Mouse (Mus musculus) G1E (cell line): Measurements from ENCODE around the gene Dgkd. TPM values are rescaled to one million over a fixed set of nuclear protein-coding genes. Genes with fewer than 3 reads are reported as not detected.

Experiments
- ATAC-seq: 2 replicates; pipeline ENCODE4 v1.8.0; 2016; ENCODE audit warnings: mild to moderate bottlenecking; ENCODE audit not compliant: insufficient number of reproducible peaks, poor library complexity, low FRiP score, severe bottlenecking; ENCODE audit errors: extremely low read depth
- DNase-seq: peaks from one replicate; pipeline ENCODE4 v3.0.0; 2012; ENCODE audit warnings: low spot score
- H3K27me3 ChIP-seq: 2 replicates; pipeline ENCODE4 v1.6.1; 2012; ENCODE audit warnings: mild to moderate bottlenecking, low read length, inconsistent platforms; ENCODE audit not compliant: insufficient read depth
- H3K36me3 ChIP-seq: replicated peaks from 2 replicates; pipeline ENCODE3; 2012; ENCODE audit warnings: mild to moderate bottlenecking, inconsistent platforms
- H3K4me1 ChIP-seq: 2 replicates; pipeline ENCODE4 v1.6.1; 2012; ENCODE audit warnings: low read depth, low read length, inconsistent platforms, mixed read lengths; ENCODE audit not compliant: insufficient read depth
- H3K4me3 ChIP-seq: 2 replicates; pipeline ENCODE4 v1.5.1; 2012; ENCODE audit warnings: low read depth, mild to moderate bottlenecking, inconsistent platforms, low read length, moderate library complexity, mixed read lengths
- H3K9me3 ChIP-seq: replicated peaks from 2 replicates; pipeline ENCODE4 v1.6.1; 2012; ENCODE audit warnings: inconsistent platforms
- CTCF ChIP-seq: IDR thresholded peaks from 2 replicates; pipeline ENCODE4 v1.5.1; 2012; ENCODE audit warnings: low read depth, low read length, inconsistent platforms, mixed read lengths
- GATA1 ChIP-seq: IDR thresholded peaks from 2 replicates; pipeline ENCODE4 v1.6.1; 2012; ENCODE audit warnings: borderline replicate concordance, low read length, inconsistent platforms, mixed read lengths
- GATA2 ChIP-seq: IDR thresholded peaks from 2 replicates; pipeline ENCODE4 v1.6.1; 2012; ENCODE audit warnings: low read depth, low read length, inconsistent platforms, borderline replicate concordance
- POLR2AphosphoS5 ChIP-seq: IDR thresholded peaks from 2 replicates; pipeline ENCODE4 v1.6.1; 2012; ENCODE audit warnings: low read depth, low read length, inconsistent platforms; ENCODE audit not compliant: insufficient replicate concordance
- TAL1 ChIP-seq: conservative IDR thresholded peaks from 2 replicates; pipeline ENCODE4 v1.6.1; 2012; ENCODE audit warnings: low read depth, low read length, inconsistent platforms, mixed read lengths
- polyA plus RNA-seq: library from polyadenylated mRNA; stranded (reverse); fragments of >175 nt; gene quantifications from 2 replicates; pipeline ENCODE4 v1.2.3, GENCODE M21; 2012
- total RNA-seq, 2 experiments: library from RNA; stranded (forward) in 1 of 2; stranded (reverse) in 1 of 2; fragments of 200-1000 nt in 1 of 2; fragments of >200 nt in 1 of 2; fragmentation: Nextera tagmentation in 1 of 2; gene quantifications; 2 replicates each; pipeline ENCODE4 v1.2.3; 2014 to 2017

Gene Dgkd
- total and polyA plus RNA-seq, 3 experiments: 20.2 to 61.5 (median 57.3) TPM

DNA sequence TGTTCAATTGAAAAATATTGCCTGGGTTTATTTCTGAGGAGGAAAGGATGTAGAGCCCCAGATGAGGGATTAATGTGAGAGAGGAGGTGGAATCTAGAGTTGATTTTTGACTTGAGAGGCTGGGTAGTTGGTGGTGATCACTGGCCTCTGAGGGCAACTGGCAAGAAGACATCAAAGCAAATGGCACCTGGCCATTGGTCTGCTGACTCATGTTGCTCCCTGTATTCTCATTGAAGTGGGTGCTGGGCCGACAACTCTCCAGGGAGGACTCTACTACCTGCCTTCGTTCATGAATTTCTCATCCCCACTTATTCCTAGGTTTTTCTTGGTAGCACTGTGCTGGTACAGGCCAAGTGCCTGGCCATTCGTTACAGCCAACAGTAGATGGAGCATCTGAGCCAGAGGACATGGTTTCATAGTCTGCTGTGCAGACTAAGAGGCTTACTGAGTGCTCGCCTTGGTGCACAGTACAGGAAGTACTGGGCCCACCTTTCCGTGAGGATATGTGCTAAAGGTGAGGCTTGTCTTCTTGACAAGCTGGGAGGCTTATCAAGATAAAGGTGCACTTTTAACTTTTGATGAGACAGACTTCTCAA, 53.4 kb downstream of the Dgkd start:
- TF ChIP-seq CTCF (no peak), TAL1 (no peak), GATA1 (no peak), GATA2 (no peak), POLR2AphosphoS5 (no peak)
- DNase-seq (no peak), ATAC-seq (no peak)
- Histone ChIP-seq H3K9me3 (no peaks in the 10 kb centered on the region), H3K4me3 (no peak overlapping the region), H3K4me1 (peaks cover 58% of the 10 kb centered on the region), H3K36me3 (peaks cover 54% of the 10 kb centered on the region), H3K27me3 (no peaks in the 10 kb centered on the region)

GRCm38 (mm10) chr1:87908006-87908405, 54.9 kb downstream of the Dgkd start:
- Histone ChIP-seq H3K27me3 (no peaks in the 10 kb centered on the region), H3K9me3 (no peaks in the 10 kb centered on the region), H3K36me3 (peaks cover 54% of the 10 kb centered on the region), H3K4me3 (no peak overlapping the region), H3K4me1 (peaks cover 66% of the 10 kb centered on the region)
- no peak for ATAC-seq
- no peak for DNase-seq
- TF ChIP-seq CTCF (no peak), GATA2 (no peak), POLR2AphosphoS5 (no peak), TAL1 (no peak), GATA1 (no peak)

GRCm38 (mm10) chr1:87908736-87909135, 55.6 kb downstream of the Dgkd start:
- ATAC-seq: no peak
- peak overlapping the region; percentile 27; the same call in 1 of the 2 replicates for H3K4me3 ChIP-seq
- peaks cover 54% of the 10 kb centered on the region for H3K36me3 ChIP-seq

GRCm38 (mm10) chr1:87909565-87909964, 56.5 kb downstream of the Dgkd start:
- H3K27me3 ChIP-seq: no peaks in the 10 kb centered on the region
- TF ChIP-seq TAL1 (0 out of 2 replicates have a peak, but pooled peaks have one; percentile 10), GATA2 (no peak)
- no peak overlapping the region for H3K4me3 ChIP-seq
- H3K9me3 ChIP-seq: no peaks in the 10 kb centered on the region
- H3K36me3 ChIP-seq: peaks cover 57% of the 10 kb centered on the region
- no peak for DNase-seq
- peaks cover 79% of the 10 kb centered on the region for H3K4me1 ChIP-seq
- peak; percentile 57 for ATAC-seq

More at GRCm38 (mm10) chr1:87908736-87909135, 55.6 kb downstream of the Dgkd start:
- no peak for DNase-seq
- no peaks in the 10 kb centered on the region for H3K27me3 ChIP-seq
- H3K9me3 ChIP-seq: no peaks in the 10 kb centered on the region
- no peak for TF ChIP-seq TAL1
- TF ChIP-seq CTCF: no peak
- TF ChIP-seq GATA1: no peak
- no peak for TF ChIP-seq POLR2AphosphoS5
- TF ChIP-seq GATA2: no peak
- H3K4me1 ChIP-seq: peaks cover 71% of the 10 kb centered on the region

- Histone ChIP-seq H3K4me3 (no peak overlapping the region), H3K27me3 (no peaks in the 10 kb centered on the region), H3K4me1 (peaks cover 85% of the 10 kb centered on the region), H3K36me3 (peaks cover 65% of the 10 kb centered on the region), H3K9me3 (no peaks in the 10 kb centered on the region)
- ATAC-seq (no peak), DNase-seq (no peak)
- TF ChIP-seq GATA1 (no peak), GATA2 (no peak), POLR2AphosphoS5 (no peak), TAL1 (no peak), CTCF (no peak)
Measured at GRCm38 (mm10) chr1:87910428-87910827, 57.3 kb downstream of the Dgkd start.

- DNase-seq: no peak
- Histone ChIP-seq H3K9me3 (no peaks in the 10 kb centered on the region), H3K4me3 (no peak overlapping the region), H3K27me3 (no peaks in the 10 kb centered on the region), H3K36me3 (peaks cover 74% of the 10 kb centered on the region), H3K4me1 (peaks cover 66% of the 10 kb centered on the region)
- no peak for ATAC-seq
- TF ChIP-seq GATA1 (no peak), GATA2 (no peak), TAL1 (no peak), POLR2AphosphoS5 (no peak), CTCF (no peak)
Measured at GRCm38 (mm10) chr1:87913356-87913755, 60.3 kb downstream of the Dgkd start.

- ATAC-seq (no peak), DNase-seq (no peak)
- H3K27me3 ChIP-seq: no peaks in the 10 kb centered on the region
- no peak overlapping the region for H3K4me3 ChIP-seq
- H3K9me3 ChIP-seq: no peaks in the 10 kb centered on the region
- H3K36me3 ChIP-seq: peaks cover 90% of the 10 kb centered on the region
- H3K4me1 ChIP-seq: peaks cover 28% of the 10 kb centered on the region
- TF ChIP-seq GATA2: no peak
- no peak for TF ChIP-seq TAL1
- TF ChIP-seq POLR2AphosphoS5: no peak
- TF ChIP-seq GATA1: no peak
- TF ChIP-seq CTCF: no peak
Measured at GRCm38 (mm10) chr1:87917361-87917760, 64.3 kb downstream of the Dgkd start.
